Mouse (Mus musculus) CH12F3 (cell line): ENCODE measurements around the gene Insm2.
"Not testable (repeated sequence)": the region's sequence is repeated elsewhere in the genome, so short reads cannot be mapped to it uniquely, and the experiment has no call there.

Source experiments
- in situ Hi-C: fragments of 300-500 bp; cut with MboI; formaldehyde crosslinking; loops from 2 replicates; pipeline ENCODE4 v1.14.3; 2020; ENCODE audit warnings: low sequenced_read_pairs

Insm2 gene

DNA sequence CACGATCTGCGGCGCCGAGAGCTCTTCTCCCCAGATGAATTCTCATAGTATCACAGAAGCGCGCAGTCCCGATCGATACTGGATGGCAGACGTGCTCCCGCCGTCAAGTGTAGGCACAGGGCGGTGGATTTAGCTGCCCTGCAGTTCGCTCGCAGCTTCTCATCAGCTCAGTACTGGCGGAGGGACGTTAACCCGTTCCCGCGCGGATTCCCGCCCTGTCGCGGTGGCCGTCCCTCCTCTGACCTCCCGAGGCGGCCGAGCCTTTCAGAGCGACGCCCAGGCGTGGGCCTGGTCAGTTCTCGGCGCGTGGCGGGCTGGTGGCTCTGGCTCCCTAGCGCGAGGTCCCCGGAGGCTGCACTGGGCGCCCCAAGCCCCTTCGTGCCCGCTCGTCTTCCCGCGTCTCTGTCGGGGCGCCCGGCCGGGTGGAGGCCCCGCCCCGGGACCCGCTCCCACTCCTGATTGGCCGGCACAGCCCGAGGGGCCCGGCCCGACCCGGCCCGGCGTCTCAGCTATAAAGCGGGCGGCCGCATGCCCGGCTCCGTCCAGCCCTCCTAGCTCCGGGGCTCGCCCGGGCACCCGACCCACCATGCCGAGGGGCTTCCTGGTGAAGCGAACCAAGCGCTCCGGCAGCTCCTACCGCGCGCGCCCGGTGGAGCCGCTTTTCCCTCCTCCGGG is at the start of gene Insm2:
Insm2 (plus strand) TSS at position 541 of the 675 bp plus-strand sequence.
- in situ Hi-C loops, result no loop called here

DNA sequence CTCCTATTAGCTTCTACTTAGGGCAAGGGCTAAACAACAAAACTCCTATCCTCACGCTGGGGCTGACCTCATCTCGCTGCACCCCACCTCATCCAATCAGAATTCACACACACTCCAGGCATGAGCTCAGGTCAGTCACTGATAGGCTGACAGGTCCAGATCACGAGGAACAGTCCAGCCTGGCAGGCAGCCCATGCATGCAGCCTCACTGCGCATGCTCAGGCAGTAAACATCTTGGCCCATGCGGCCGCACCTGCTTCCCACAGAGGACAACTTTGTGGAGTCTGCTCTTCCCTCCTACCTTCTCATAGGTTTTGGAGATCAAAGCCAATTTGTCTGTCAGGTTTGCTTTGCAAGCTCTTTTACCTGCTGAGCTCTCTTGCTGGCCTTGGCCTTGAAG is 44.3 kb upstream of the Insm2 start:
- in situ Hi-C loops, result not testable (repeated sequence)

DNA sequence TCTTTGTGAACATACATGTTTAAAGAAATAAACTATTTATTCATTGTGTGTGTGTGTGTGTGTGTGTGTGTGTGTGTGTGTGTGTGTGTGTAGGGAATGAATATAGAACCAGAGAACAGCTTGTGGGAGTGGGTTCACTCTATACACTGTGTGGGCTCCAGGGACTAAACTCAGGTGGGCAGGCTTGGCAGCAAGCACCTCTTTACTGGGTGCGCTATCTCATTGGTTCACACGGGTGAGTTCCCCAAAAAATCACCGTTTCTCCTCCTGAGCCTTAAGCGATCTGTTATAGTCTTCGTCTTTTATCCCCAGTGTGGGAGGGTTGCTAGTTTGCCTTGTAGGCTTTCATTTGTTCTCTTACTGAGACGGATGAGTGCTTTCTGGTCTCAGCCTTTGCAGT is 41.4 kb upstream of the Insm2 start:
- in situ Hi-C loops, result no loop called here

DNA sequence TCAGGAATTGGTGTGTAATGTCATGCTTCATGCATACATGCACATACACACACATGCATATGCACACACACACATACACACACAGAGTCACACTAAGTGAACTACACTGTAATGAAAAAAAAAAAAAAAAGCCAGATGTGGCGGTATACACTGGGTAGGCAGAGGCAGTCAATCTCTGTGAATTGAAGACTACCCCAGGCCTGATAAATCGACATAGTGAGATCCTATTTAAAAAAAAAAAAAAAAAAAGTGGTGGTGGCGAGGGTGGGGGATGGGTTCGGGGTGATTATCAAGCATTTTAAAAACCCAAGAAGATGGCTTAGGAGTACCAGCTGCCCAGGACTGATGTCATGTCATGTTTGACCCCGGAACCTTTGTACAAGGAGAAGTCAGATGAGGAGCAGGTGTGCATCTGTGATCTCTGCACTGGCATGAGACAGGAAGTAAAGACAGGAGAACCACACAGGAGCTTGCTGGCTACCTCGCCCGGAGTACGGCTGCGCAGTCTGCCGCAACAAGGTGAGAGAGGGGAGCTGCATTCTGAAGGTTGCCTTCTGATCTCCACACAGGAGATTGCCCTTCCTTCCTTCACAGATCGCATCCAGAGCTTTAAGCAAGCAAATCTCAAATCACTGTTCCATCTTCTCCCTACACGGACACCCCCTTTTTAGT is 39.9 kb upstream of the Insm2 start:
- in situ Hi-C loops, result no loop called here

DNA sequence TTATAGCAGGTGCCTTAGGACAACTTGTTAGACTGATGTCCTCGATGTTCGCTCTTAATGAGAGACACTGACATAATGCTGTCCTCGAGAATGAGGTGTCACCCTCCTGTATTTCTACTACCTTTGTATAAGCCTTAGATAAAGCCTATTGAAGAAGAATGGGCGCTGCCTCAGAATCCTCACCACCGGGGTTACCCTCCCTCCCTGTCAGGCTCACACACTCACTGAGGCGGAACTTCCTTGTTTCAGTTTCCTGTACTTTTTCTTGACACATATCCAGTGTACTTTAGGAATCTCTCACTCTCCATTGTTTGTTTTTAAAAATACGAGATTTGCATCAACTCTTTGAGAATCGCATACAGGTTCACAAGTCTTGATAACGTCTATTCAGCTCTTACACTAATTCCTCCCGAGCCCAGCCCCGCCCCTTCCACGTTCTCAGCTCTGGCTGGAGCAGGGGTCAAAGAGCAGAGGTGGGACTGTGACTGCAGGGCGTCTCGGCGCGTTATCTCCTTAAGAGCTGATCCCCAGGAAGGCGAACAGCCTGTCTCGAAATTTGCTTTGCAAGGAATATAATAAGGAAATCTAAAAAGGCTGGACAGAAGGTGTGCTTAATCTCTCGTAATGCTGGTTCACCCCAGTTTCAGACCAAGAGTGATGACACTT is 39.1 kb upstream of the Insm2 start:
- in situ Hi-C loops, result no loop called here

DNA sequence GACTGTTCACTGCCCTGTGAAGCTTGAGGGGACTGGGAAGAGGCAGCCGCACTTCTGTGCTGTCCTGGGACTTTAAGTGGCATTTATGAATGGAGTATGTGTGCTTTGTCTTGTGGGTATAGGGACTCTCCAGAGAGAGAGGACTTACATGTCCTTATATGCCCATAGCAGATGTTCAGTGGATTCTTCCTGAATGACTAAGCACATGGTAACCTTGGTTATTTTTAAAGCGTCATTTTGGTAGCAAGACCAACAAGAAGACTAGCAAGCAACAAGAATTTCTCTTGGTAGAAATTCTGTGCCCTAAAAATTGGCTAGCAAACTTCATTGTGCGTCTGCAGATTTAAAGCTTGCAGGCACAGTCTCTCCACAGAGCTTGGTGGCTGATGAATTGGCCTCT is 35.5 kb upstream of the Insm2 start:
- in situ Hi-C loops, result no loop called here

DNA sequence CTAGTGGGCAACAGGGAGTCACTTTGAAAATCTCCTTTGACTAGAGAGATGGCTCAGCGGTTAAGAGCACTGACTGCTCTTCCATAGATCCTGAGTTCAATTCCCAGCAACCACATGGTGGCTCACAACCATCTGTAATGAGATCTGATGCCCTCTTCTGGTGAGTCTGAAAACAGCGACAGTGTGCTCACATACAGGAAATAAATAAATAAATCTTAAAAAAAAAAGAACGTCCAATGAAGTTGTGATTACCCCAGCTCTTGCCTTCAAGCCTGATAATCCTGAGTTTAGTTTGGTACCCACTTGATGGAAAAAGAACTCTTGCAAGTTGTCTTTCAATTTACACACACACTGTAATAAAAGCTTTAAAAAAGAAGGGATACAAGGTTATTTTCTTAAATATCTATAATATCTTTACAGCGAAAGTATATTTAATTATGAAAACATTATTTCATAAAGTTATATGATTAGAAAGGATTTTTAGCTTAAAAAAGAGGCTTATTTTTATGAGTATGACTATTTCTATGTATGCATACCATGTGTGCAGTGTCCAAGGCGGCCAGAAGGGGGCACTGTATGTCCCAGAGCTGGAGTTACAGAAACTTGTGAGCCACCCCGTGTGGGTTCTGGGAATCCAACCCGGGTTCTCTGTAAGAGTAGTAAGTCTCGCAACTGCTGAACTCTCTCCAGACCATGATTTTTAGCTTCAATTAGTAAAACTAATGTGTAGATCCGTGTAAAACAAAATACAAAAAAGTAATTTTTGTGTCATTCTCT is 34.9 kb upstream of the Insm2 start:
- in situ Hi-C loops, result no loop called here

DNA sequence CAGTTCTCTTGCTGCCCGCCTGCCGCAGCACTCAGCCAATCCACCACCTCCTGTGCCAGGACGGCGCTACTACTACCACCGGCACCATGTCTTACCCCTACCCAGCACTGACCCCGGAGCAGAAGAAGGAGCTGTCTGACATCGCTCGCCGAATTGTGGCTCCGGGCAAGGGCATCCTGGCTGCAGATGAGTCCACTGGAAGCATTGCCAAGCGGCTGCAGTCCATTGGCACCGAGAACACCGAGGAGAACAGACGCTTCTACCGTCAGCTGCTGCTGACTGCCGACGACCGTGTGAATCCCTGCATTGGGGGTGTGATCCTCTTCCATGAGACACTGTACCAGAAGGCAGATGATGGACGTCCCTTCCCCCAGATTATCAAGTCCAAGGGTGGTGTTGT is 34.0 kb upstream of the Insm2 start, which contains the start of gene Aldoart2:
Aldoart2 (plus strand) TSS at position 34 of the 400 bp plus-strand sequence.
- in situ Hi-C loops, result no loop called here

DNA sequence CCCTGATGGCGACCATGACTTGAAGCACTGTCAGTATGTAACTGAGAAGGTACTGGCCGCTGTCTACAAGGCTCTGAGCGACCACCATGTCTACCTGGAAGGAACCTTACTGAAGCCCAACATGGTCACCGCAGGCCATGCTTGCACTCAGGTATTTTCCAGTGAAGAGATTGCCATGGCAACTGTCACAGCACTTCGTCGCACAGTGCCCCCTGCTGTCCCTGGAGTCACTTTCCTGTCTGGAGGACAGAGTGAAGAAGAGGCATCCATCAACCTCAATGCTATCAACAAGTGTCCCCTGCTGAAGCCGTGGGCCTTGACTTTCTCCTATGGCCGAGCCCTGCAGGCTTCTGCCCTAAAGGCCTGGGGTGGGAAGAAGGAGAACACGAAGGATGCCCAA is 33.4 kb upstream of the Insm2 start:
- in situ Hi-C loops, result no loop called here

DNA sequence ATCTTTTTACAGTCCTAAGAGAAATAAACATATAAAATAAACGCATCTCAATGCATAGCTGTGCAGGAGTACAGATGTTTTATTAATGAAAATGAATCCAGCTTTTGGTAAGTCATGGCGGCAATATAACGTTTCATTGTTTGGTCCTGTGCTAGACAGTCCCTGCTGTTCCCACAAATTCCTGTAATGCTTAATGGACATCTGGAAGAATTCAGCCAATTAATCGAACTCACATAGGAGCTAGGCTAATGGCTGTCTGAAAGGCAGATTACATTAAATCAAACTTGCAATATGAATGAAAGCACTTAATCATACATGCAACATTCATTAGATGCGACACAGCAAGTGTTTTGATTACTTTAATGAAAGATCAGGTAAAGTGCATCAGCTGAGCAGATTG is 32.4 kb upstream of the Insm2 start:
- in situ Hi-C loops, result no loop called here

DNA sequence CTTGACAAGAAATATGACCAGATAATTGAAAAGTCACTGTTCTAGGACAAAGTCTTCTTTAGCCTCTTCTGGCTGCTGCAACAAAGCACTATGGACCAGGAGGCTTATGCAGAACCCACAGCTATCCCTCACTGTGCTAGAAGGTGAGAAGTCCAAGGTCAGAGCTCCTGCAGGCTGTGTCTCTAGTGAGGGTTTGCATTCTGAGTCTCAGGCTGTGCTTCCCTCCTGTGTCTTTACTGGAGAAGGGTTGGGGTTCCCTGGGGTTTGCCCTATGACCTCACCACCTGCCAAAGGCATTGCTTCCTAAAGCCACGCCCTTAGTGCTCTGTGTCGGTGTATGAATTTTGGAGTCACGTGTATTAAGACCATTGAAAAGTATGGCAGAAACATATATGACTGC is 30.8 kb upstream of the Insm2 start:
- in situ Hi-C loops, result no loop called here

DNA sequence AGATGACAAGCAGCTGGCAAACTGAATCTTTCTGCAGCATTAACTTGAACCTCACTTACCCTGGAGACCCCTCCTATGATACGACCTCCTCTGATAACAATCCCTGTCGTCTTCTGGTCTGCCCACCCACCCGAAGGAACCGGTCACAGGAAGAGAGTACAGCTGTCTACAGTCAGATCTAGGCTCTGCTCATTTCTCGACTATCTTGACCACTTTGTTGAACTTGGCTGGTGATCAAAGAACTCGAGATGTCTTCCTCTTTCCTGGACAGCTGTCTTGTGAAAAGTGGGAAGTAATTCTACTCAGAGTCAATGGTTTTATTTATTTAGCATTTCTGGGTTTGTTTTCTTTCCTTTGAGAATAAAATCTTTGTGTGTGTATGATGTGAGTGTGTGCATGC is 29.6 kb upstream of the Insm2 start:
- in situ Hi-C loops, result no loop called here

DNA sequence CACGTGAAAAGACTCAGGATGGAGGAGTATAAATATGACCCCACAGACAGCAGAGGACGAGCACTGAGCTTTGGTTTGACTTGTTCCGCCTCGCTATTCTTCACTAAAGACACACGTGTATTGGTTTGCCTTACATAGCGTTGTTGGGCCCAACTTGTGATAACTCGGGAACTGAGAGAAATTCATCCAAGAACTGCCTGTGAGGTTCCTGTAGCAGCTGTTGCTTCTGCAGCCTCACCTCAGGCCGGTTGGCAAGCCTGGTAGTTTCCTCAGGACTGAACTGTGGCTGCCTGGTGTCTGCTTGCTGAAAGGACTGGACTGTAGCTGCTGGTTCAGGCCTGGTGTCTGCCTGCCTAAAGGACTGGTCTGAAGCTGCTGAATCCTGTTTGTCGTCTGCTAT is 28.6 kb upstream of the Insm2 start:
- in situ Hi-C loops, result no loop called here

DNA sequence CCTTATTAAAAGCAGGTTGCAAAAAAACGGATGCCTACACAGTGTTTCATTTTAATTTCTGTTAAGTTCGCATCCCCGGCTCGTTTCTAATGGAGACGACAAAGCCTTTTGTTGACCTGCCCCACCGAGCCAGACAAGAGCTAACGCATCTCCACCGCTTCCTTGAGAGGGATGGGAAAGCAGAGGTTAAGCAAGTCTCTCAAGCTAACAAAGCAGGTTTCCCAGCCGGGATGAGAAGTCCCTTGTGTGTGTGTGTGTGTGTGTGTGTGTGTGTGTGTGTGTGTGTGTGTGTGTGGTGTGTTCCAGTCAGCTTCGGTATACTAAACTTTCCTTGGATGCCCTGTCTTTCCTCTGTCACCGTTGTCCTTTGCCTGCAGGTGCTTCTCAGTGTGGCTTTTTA is 28.0 kb upstream of the Insm2 start:
- in situ Hi-C loops, result no loop called here

DNA sequence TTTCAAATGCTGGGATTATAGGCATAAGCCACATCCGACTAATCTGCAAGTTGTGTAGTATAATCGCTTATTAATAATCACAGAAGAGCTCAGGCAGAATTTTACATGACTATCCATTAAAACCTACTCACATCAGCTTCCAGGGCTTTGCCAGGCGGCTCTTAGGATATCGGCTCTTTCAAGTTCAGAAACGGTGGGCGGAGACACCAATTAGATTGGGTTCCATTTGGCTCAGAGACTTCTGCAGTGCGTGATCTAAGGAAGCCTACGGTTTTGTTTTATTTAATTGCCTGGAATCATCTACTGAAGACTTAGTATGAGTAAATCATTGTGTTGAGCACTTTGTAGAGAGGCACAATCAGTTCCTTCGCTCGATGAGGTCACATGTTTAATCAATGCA is 27.6 kb upstream of the Insm2 start:
- in situ Hi-C loops, result no loop called here

DNA sequence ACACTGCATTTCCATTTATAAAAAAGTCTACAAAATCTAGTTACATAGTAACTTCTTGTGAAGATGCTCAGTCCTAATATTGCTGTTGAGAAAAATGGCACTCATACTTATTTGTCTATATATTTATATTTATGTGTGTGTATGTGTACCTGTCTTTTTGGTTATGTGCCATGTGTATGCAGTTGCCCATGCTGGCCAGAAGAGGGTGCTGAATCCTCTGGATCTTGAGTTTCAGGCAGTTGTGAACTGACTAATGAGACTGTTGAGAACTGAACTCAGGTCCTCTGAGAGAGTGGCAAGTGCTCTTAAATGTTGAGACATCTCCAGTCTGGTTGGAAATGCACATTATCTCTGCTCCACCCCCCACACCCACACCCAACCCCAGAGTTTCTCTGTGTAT is 26.1 kb upstream of the Insm2 start:
- in situ Hi-C loops, result no loop called here

DNA sequence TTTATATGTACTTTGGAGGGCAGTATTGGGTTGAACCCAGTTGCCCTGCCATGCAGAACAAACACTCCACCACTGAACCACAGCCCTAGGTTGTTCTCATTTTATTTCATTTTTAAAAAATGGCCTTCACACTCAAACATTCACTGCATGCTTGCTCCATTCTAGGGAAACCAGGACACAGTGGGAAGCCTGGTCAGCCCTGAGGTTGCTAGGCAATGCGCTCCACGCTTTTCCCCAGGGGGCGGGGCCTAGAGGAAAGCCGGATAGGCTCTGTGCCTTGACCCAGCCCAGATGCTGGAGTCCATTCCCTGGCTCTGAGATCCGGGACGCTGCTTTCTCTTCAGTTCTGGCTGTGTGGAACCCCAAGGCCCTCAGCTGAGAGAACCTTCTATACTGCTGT is 25.4 kb upstream of the Insm2 start:
- in situ Hi-C loops, result no loop called here

DNA sequence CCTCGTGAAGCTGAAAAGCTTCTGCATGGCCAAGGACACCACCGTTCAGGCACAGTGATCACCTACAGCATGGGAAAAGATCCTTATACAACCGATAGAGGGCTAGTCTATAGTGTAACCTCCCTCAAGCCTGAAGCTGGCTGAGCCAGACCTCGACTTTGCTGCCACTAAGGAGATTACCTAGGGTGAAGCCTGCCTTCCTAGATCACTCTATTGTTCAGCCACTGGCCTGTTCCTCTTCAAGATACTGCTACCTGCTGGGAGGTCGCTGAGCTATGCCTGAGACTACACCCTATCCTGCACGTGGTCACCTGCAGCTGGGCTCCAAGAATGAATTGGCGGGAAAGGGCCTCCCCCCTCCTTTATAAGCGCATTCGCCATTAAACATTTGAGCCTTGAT is 12.3 kb upstream of the Insm2 start:
- in situ Hi-C loops, result not testable (repeated sequence)

DNA sequence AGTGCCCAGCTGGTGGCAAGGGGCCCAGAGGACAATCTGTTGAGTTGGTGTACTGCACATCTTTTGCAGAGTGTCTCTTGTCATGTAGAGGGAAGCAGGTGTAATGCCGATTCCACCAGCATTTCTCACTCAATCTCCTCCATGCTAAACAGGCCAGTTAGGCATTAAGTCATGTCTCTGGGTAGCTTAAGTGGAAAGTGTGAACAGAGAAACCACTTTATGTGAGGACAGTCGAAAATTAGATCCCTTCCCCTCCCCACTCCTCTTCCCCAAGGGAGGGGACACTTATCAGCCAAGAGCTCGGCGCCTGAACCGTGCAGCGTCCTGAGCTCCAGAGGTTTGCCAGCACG is 715 bp upstream of the Insm2 start:
- in situ Hi-C loops, result no loop called here

DNA sequence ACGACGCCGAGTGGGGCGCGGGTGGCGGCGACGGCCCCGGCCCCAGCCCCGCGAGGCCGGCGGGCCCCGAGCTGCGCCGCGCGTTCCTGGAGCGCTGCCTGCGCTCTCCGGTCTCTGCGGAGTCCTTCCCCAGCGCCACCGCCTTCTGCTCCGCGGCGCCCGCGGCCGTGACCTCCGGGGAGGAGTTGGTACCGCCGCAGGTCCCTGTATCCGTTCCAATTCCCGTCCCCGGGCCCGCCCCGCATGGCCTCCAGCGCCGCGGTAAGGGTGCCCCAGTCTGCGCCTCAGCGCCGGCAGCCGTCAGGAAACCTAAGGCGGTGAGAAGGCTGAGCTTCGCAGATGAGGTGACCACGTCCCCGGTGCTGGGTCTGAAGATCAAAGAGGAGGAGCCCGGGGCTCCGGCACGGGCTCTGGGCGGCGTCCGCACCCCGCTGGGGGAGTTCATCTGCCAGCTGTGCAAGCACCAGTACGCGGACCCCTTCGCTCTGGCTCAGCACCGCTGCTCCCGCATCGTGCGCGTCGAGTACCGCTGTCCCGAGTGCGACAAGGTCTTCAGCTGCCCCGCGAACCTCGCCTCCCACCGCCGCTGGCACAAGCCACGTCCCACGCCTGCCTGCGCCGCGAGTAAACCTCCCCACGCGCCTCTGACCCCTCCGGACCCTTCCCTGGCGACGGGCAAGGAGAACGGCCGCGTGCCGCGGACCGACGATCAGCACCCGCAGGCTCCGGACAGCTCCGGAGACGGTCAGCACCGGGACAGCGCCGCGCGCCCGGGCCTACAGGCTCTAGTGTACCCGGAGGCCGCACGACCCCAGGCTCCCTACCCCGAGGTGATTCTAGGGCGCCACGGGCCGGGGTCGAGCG is 644 bp downstream of the Insm2 start:
- in situ Hi-C loops, result no loop called here
